Mouse (Mus musculus) adrenal gland, postnatal 25 days (tissue): ENCODE data around the gene Mansc1. TPM values are rescaled to one million over a fixed set of nuclear protein-coding genes. Genes with fewer than 3 reads are reported as not detected.

Experiments used
- DNase-seq: peaks from one replicate; pipeline ENCODE4 v3.0.0; 2021; ENCODE audit warnings: mixed read lengths
- total RNA-seq: library from RNA; stranded (reverse); gene quantifications from 2 replicates; pipeline ENCODE4 v1.2.3, GENCODE M21; 2021

The Mansc1 gene
- total RNA-seq, 1 experiment from 2014 or later = 5.5 TPM

- no peak for DNase-seq
These were observed 6.9 kb upstream of the Mansc1 start, which contains the start of gene Borcs5 for GRCm38 (mm10) chr6:134639210-134639609. Borcs5 (plus strand) TSS chr6:134639510.

GRCm38 (mm10) chr6:134636476-134636875 lies 4.2 kb upstream of the Mansc1 start:
- DNase-seq = no peak

- no peak for DNase-seq
These were observed 1.3 kb upstream of the Mansc1 start for GRCm38 (mm10) chr6:134633553-134633952.

- DNase-seq = no peak
These were observed 468 bp upstream of the Mansc1 start for GRCm38 (mm10) chr6:134632756-134633155.

- no peak for DNase-seq
These were observed 1.8 kb downstream of the Mansc1 start for GRCm38 (mm10) chr6:134630447-134630846.

GRCm38 (mm10) chr6:134626564-134626963 lies 5.7 kb downstream of the Mansc1 start:
- DNase-seq = no peak

- DNase-seq = no peak
These were observed 6.9 kb downstream of the Mansc1 start for GRCm38 (mm10) chr6:134625431-134625830.

- no peak for DNase-seq
These were observed 10.7 kb downstream of the Mansc1 start for GRCm38 (mm10) chr6:134621552-134621949.

- DNase-seq = no peak
These were observed 11.3 kb downstream of the Mansc1 start for GRCm38 (mm10) chr6:134620846-134621551.

- no peak for DNase-seq
These were observed 12.2 kb downstream of the Mansc1 start for GRCm38 (mm10) chr6:134620129-134620528.

- DNase-seq = no peak
These were observed 14.7 kb downstream of the Mansc1 start for GRCm38 (mm10) chr6:134617589-134617988.

GRCm38 (mm10) chr6:134614723-134615648 lies 17.3 kb downstream of the Mansc1 start:
- peak; percentile 90 for DNase-seq

GRCm38 (mm10) chr6:134614322-134614721 lies 18.0 kb downstream of the Mansc1 start:
- no peak for DNase-seq

GRCm38 (mm10) chr6:134611896-134612295 lies 20.4 kb downstream of the Mansc1 start:
- no peak for DNase-seq

- no peak for DNase-seq
These were observed 21.9 kb downstream of the Mansc1 start for GRCm38 (mm10) chr6:134610380-134610779.

GRCm38 (mm10) chr6:134606949-134607746 lies 25.1 kb downstream of the Mansc1 start:
- no peak for DNase-seq

GRCm38 (mm10) chr6:134606540-134606939 lies 25.7 kb downstream of the Mansc1 start:
- DNase-seq = no peak

- DNase-seq = no peak
These were observed 27.1 kb downstream of the Mansc1 start for GRCm38 (mm10) chr6:134605196-134605595.

GRCm38 (mm10) chr6:134602371-134603003 lies 29.8 kb downstream of the Mansc1 start:
- DNase-seq = no peak

- DNase-seq = no peak
These were observed 30.5 kb downstream of the Mansc1 start for GRCm38 (mm10) chr6:134601766-134602165.

- no peak for DNase-seq
These were observed 31.2 kb downstream of the Mansc1 start for GRCm38 (mm10) chr6:134601130-134601529.

- DNase-seq = no peak
These were observed 33.0 kb downstream of the Mansc1 start for GRCm38 (mm10) chr6:134599239-134599638.
